Mouse (Mus musculus): ENCODE measurements around the gene Txndc5. TPM values are rescaled to one million over a fixed set of nuclear protein-coding genes. Genes with fewer than 3 reads are reported as not detected.
A peak's percentile ranks its signal among the peaks of the same experiment; 100 is the strongest.

Txndc5 gene
- total RNA-seq, 1 experiment: 191 TPM

- no peak overlapping the region for H3K27ac ChIP-seq (ENCODE audit: insufficient read depth, low read depth, low read length, poor library complexity, severe bottlenecking)
- TF ChIP-seq MAFK (IDR thresholded peaks at IDR 0.05; ENCODE audit: insufficient read depth, low read depth, low read length) (no peak), ZC3H11A (IDR thresholded peaks at IDR 0.05; ENCODE audit: borderline replicate concordance, low read depth, low read length) (no peak), ZNF384 (IDR thresholded peaks at IDR 0.05; ENCODE audit: low read depth, low read length) (no peak), CHD2 (IDR thresholded peaks at IDR 0.05; ENCODE audit: low read depth, low read length) (no peak), HCFC1 (IDR thresholded peaks at IDR 0.05; ENCODE audit: borderline replicate concordance, insufficient read depth, low read length) (no peak; the same call in 1 of the 2 replicates)
- in situ Hi-C loops (cut with MboI; ENCODE audit: low sequenced_read_pairs in 2 of 2, unreplicated experiment in 2 of 2): no loop called here
These were observed 600 bp downstream of the Txndc5 start for GRCm38 (mm10) chr13:38527797-38528650.

DNA sequence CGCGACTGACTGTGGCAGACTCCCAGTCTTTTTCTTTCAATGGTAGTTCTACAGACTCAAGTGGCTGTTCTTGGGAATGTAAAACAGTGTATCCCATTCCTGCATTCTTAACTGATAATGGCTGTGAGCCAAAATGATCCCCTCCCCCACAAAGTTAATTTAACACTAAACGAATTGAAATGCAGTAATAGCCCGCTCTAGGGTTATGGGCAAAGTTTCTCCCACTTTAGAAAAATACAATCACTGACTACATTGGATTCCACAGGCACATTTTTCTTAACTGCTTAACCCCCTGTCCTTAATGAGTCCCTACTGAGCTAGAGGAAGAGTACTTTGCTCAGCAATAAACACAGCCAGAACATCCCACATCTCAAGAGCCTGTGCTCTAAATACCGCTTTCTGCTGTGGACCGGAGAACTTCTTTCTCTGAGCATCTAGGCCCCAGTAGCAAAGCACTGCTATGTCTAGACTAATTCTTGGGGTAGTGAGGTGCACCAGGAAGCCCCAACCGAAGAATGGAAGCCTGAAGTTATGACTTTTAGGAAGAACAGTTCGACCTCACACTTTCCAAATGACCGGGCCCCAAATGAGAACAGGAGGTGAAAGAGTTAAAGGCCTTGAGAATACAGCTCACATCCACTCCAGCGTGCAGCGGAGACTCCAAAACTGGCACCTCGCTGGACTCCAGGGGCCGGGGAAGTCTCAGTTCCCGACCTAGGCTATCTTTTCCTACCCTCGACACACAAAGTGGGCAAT lies 1.4 kb downstream of the Txndc5 start:
- H3K36me3 ChIP-seq (ENCODE audit: control insufficient read depth, insufficient read depth, low read length, poor library complexity, severe bottlenecking): peaks cover 8% of the 10 kb centered on the region
- peak overlapping the region; percentile 85 to 86 for H3K4me3 ChIP-seq (ENCODE audit: insufficient read depth in 1 of 2, low read depth in 1 of 2, low read length in 2 of 2, poor library complexity in 1 of 2, severe bottlenecking in 1 of 2)
- H3K4me1 ChIP-seq (ENCODE audit: control insufficient read depth in 2 of 2, insufficient read depth in 2 of 2, low read length in 2 of 2, poor library complexity in 1 of 2): peaks cover 0 to 9% of the 10 kb centered on the region in 2 experiments; a peak in 2 of 4 replicates
- H3K9me3 ChIP-seq (ENCODE audit: control insufficient read depth, insufficient read depth, low read depth, low read length): no peaks in the 10 kb centered on the region
- in situ Hi-C loops (cut with MboI; ENCODE audit: low sequenced_read_pairs in 2 of 2, unreplicated experiment in 2 of 2): no loop called here
- no peak overlapping the region for H3K27ac ChIP-seq (ENCODE audit: insufficient read depth, low read depth, low read length, poor library complexity, severe bottlenecking)
- no peak for DNase-seq (ENCODE audit: low read depth, low spot score)
- no peak for TF ChIP-seq ZNF384 (IDR thresholded peaks at IDR 0.05; ENCODE audit: low read depth, low read length)
- no peak for TF ChIP-seq HCFC1 (IDR thresholded peaks at IDR 0.05; ENCODE audit: borderline replicate concordance, insufficient read depth, low read length)
- TF ChIP-seq CHD2 (IDR thresholded peaks at IDR 0.05; ENCODE audit: low read depth, low read length): no peak
- no peak for TF ChIP-seq ZC3H11A (IDR thresholded peaks at IDR 0.05; ENCODE audit: borderline replicate concordance, low read depth, low read length)
- no peak for TF ChIP-seq MAFK (IDR thresholded peaks at IDR 0.05; ENCODE audit: insufficient read depth, low read depth, low read length)
- peak overlapping the region; percentile 92 for H3K9ac ChIP-seq (ENCODE audit: insufficient read depth, low read depth, low read length, poor library complexity, severe bottlenecking)

More at GRCm38 (mm10) chr13:38527797-38528650, 600 bp downstream of the Txndc5 start:
- H3K4me3 ChIP-seq (ENCODE audit: insufficient read depth in 1 of 2, low read depth in 1 of 2, low read length in 2 of 2, poor library complexity in 1 of 2, severe bottlenecking in 1 of 2): peak overlapping the region; percentile 85 to 86
- H3K4me1 ChIP-seq (ENCODE audit: control insufficient read depth in 2 of 2, insufficient read depth in 2 of 2, low read length in 2 of 2, poor library complexity in 1 of 2): peaks cover 0 to 9% of the 10 kb centered on the region in 2 experiments; a peak in 2 of 4 replicates
- DNase-seq (ENCODE audit: low read depth, low spot score): peak; percentile 61
- H3K36me3 ChIP-seq (ENCODE audit: control insufficient read depth, insufficient read depth, low read length, poor library complexity, severe bottlenecking): peaks cover 3% of the 10 kb centered on the region; the same call in 1 of the 2 replicates
- no peaks in the 10 kb centered on the region for H3K9me3 ChIP-seq (ENCODE audit: control insufficient read depth, insufficient read depth, low read depth, low read length)
- H3K9ac ChIP-seq (ENCODE audit: insufficient read depth, low read depth, low read length, poor library complexity, severe bottlenecking): peak overlapping the region; percentile 92

DNA sequence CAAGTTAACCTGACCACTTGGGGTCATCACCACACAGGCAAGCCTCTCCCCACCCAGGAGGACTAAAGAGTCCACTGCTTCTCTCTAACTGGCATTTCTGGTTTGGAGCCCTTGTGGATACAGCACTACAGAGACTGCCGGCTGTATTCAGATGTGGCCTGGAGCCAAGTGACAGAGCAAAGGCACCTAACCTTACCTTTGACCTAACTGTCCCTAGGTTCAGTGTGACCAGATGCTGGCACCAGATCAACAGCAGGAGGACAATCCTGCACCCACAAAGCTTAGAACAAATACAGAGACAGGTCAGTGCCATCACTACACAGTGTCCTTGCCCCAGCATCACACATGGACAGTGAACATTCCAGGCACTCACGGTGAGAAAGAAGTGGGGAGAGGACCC lies 2.5 kb downstream of the Txndc5 start:
- in situ Hi-C loops (cut with MboI; ENCODE audit: low sequenced_read_pairs in 2 of 2, unreplicated experiment in 2 of 2): no loop called here
- Histone ChIP-seq H3K9ac (ENCODE audit: insufficient read depth, low read depth, low read length, poor library complexity, severe bottlenecking) (no peak overlapping the region), H3K4me3 (ENCODE audit: insufficient read depth in 1 of 2, low read depth in 1 of 2, low read length in 2 of 2, poor library complexity in 1 of 2, severe bottlenecking in 1 of 2) (no peak overlapping the region), H3K27ac (ENCODE audit: insufficient read depth, low read depth, low read length, poor library complexity, severe bottlenecking) (no peak overlapping the region), H3K36me3 (ENCODE audit: control insufficient read depth, insufficient read depth, low read length, poor library complexity, severe bottlenecking) (peaks cover 14% of the 10 kb centered on the region), H3K4me1 (ENCODE audit: control insufficient read depth in 2 of 2, insufficient read depth in 2 of 2, low read length in 2 of 2, poor library complexity in 1 of 2) (peaks cover 0 to 9% of the 10 kb centered on the region in 2 experiments; a peak in 2 of 4 replicates), H3K9me3 (ENCODE audit: control insufficient read depth, insufficient read depth, low read depth, low read length) (no peaks in the 10 kb centered on the region)
- TF ChIP-seq CHD2 (IDR thresholded peaks at IDR 0.05; ENCODE audit: low read depth, low read length) (no peak), ZC3H11A (IDR thresholded peaks at IDR 0.05; ENCODE audit: borderline replicate concordance, low read depth, low read length) (no peak), HCFC1 (IDR thresholded peaks at IDR 0.05; ENCODE audit: borderline replicate concordance, insufficient read depth, low read length) (no peak), ZNF384 (IDR thresholded peaks at IDR 0.05; ENCODE audit: low read depth, low read length) (no peak), MAFK (IDR thresholded peaks at IDR 0.05; ENCODE audit: insufficient read depth, low read depth, low read length) (no peak)
- DNase-seq (ENCODE audit: low read depth, low spot score): no peak

DNA sequence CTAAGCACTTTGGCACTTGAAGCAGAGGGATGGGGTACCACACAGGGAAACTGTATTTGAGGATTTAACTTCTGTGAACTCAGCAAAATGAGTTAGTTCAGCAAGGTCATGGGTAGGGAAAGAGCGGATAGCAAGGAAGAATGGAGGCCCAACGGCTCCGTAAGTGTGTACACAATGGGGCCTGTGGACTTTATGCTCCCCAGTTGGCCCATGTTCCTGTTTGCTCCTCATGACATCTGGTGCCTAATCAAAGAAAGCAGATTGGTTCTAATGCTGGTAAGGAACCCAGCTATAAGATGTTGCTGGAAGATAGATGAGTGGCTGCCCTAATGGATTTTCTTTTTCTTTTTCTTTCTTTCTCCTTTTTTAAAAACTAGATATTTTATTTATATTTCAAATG lies 3.4 kb downstream of the Txndc5 start:
- Histone ChIP-seq H3K4me1 (ENCODE audit: control insufficient read depth in 2 of 2, insufficient read depth in 2 of 2, low read length in 2 of 2, poor library complexity in 1 of 2) (peaks cover 0 to 9% of the 10 kb centered on the region in 2 experiments; a peak in 2 of 4 replicates), H3K4me3 (ENCODE audit: insufficient read depth in 1 of 2, low read depth in 1 of 2, low read length in 2 of 2, poor library complexity in 1 of 2, severe bottlenecking in 1 of 2) (no peak overlapping the region), H3K27ac (ENCODE audit: insufficient read depth, low read depth, low read length, poor library complexity, severe bottlenecking) (no peak overlapping the region), H3K9ac (ENCODE audit: insufficient read depth, low read depth, low read length, poor library complexity, severe bottlenecking) (no peak overlapping the region), H3K9me3 (ENCODE audit: control insufficient read depth, insufficient read depth, low read depth, low read length) (no peaks in the 10 kb centered on the region), H3K36me3 (ENCODE audit: control insufficient read depth, insufficient read depth, low read length, poor library complexity, severe bottlenecking) (peaks cover 18% of the 10 kb centered on the region)
- in situ Hi-C loops (cut with MboI; ENCODE audit: low sequenced_read_pairs in 2 of 2, unreplicated experiment in 2 of 2): no loop called here
- TF ChIP-seq CHD2 (IDR thresholded peaks at IDR 0.05; ENCODE audit: low read depth, low read length) (no peak), ZC3H11A (IDR thresholded peaks at IDR 0.05; ENCODE audit: borderline replicate concordance, low read depth, low read length) (no peak), ZNF384 (IDR thresholded peaks at IDR 0.05; ENCODE audit: low read depth, low read length) (no peak), MAFK (IDR thresholded peaks at IDR 0.05; ENCODE audit: insufficient read depth, low read depth, low read length) (no peak), HCFC1 (IDR thresholded peaks at IDR 0.05; ENCODE audit: borderline replicate concordance, insufficient read depth, low read length) (no peak)
- no peak for DNase-seq (ENCODE audit: low read depth, low spot score)
